In genomic region chr11:119557940-119558869, GRCm38 (mm10) we compare ENCODE assay signal across 11 mouse cellular contexts. TPM values are rescaled to one million over a fixed set of nuclear protein-coding genes. Genes with fewer than 3 reads are reported as not detected.
DNase-seq lines count a peak whose midpoint lies in the region; ATAC-seq lines count a peak whose summit lies in the region.
"Had no signal": no experiment of that assay in that cellular context is flagged by ENCODE, and none has a peak within 500 bp of the region (broad histone marks: within the 10 kb centered on the region; RNA-seq: fewer than 3 reads in every experiment).

No protein-coding gene starts in this region.

- H3K4me3 ChIP-seq in kidney, embryonic 15.5 days (replicated peaks), result no peak overlapping the region
- H3K4me3 ChIP-seq in forebrain, embryonic 11.5 days (ENCODE audit: low read depth, low read length), result peak overlapping the region; percentile 7; the same call in 1 of the 2 replicates
- peak overlapping the region; percentile 32 for H3K4me3 ChIP-seq in limb, embryonic 10.5 days
- H3K4me3 ChIP-seq in neural tube, embryonic 14.5 days (ENCODE audit: low read depth, low read length), result no peak overlapping the region
- H3K4me3 ChIP-seq: myocyte had no signal

- WGBS in kidney, embryonic 15.5 days, result 29% methylated on average over 17 of the region's 17 CpGs
- WGBS in forebrain, embryonic 11.5 days, result 14% methylated on average over 16 of the region's 17 CpGs
- WGBS in limb, embryonic 10.5 days, result 38% methylated on average over 17 of the region's 17 CpGs
- 11% methylated on average over 16 of the region's 17 CpGs for WGBS in neural tube, embryonic 14.5 days

- H3K36me3 ChIP-seq in kidney, embryonic 15.5 days, result no peaks in the 10 kb centered on the region
- H3K36me3 ChIP-seq in forebrain, embryonic 11.5 days (ENCODE audit: control insufficient read depth, insufficient read depth, low read length), result no peaks in the 10 kb centered on the region
- H3K36me3 ChIP-seq in limb, embryonic 10.5 days, result no peaks in the 10 kb centered on the region
- H3K36me3 ChIP-seq in neural tube, embryonic 14.5 days (ENCODE audit: control insufficient read depth, insufficient read depth, low read length), result no peaks in the 10 kb centered on the region

- ATAC-seq in kidney, embryonic 15.5 days (replicated peaks; ENCODE audit: low FRiP score), result no peak
- peak; percentile 55; the same call in 1 of the 2 replicates for ATAC-seq in forebrain, embryonic 11.5 days (replicated peaks; ENCODE audit: low FRiP score)
- peak; percentile 50 for ATAC-seq in neural tube, embryonic 14.5 days (ENCODE audit: low read depth)

- peaks cover 24% of the 10 kb centered on the region for H3K4me1 ChIP-seq in kidney, embryonic 15.5 days
- H3K4me1 ChIP-seq in forebrain, embryonic 11.5 days (replicated peaks; ENCODE audit: control insufficient read depth, insufficient read depth, low read length), result peaks cover 18% of the 10 kb centered on the region
- peaks cover 35% of the 10 kb centered on the region for H3K4me1 ChIP-seq in limb, embryonic 10.5 days
- peaks cover 27% of the 10 kb centered on the region for H3K4me1 ChIP-seq in neural tube, embryonic 14.5 days (ENCODE audit: control insufficient read depth, insufficient read depth, low read length)

- no peak overlapping the region for H3K9ac ChIP-seq in kidney, embryonic 15.5 days
- H3K9ac ChIP-seq in forebrain, embryonic 11.5 days (ENCODE audit: low read length), result peak overlapping the region; percentile 50
- H3K9ac ChIP-seq in neural tube, embryonic 14.5 days (replicated peaks; ENCODE audit: low read depth, low read length), result peak overlapping the region; percentile 34; the same call in 1 of the 2 replicates

- no peaks in the 10 kb centered on the region for H3K9me3 ChIP-seq in kidney, embryonic 15.5 days (replicated peaks)
- no peaks in the 10 kb centered on the region for H3K9me3 ChIP-seq in forebrain, embryonic 11.5 days (ENCODE audit: control insufficient read depth, low read length)
- no peaks in the 10 kb centered on the region for H3K9me3 ChIP-seq in limb, embryonic 10.5 days (replicated peaks)
- no peaks in the 10 kb centered on the region for H3K9me3 ChIP-seq in neural tube, embryonic 14.5 days (ENCODE audit: control insufficient read depth, low read length)

- peaks cover 30% of the 10 kb centered on the region for H3K27me3 ChIP-seq in kidney, embryonic 15.5 days
- H3K27me3 ChIP-seq in forebrain, embryonic 11.5 days (ENCODE audit: control insufficient read depth, insufficient read depth, low read length), result no peaks in the 10 kb centered on the region
- H3K27me3 ChIP-seq in limb, embryonic 10.5 days (ENCODE audit: low read depth, poor library complexity, severe bottlenecking), result peaks cover 72% of the 10 kb centered on the region
- H3K27me3 ChIP-seq in neural tube, embryonic 14.5 days (ENCODE audit: control insufficient read depth, insufficient read depth, low read length), result no peaks in the 10 kb centered on the region; the same call in 1 of the 2 replicates

- no peak for DNase-seq in kidney, postnatal 25 days
- DNase-seq in forebrain, embryonic 11.5 days (ENCODE audit: low spot score), result peak; percentile 71
- peak; percentile 48 for DNase-seq in limb, embryonic 10.5 days (ENCODE audit: low spot score)
- no peak for DNase-seq in spleen, postnatal 14 days (ENCODE audit: low spot score in 2 of 2)
- no peak for DNase-seq in thymus, postnatal 14 days
- no peak for DNase-seq in cerebellum, adult 8-10 months
- DNase-seq: layer of hippocampus, postnatal 36 days; lung, adult 18-20 months had no signal

- no peak overlapping the region for H3K27ac ChIP-seq in kidney, embryonic 15.5 days
- H3K27ac ChIP-seq in forebrain, embryonic 11.5 days (ENCODE audit: low read depth, low read length), result peak overlapping the region; percentile 78
- peak overlapping the region; percentile 86 for H3K27ac ChIP-seq in limb, embryonic 10.5 days
- peak overlapping the region; percentile 89 for H3K27ac ChIP-seq in neural tube, embryonic 14.5 days (ENCODE audit: low read depth, low read length)

- H3K4me2 ChIP-seq in kidney, embryonic 15.5 days, result peak overlapping the region; percentile 21; the same call in 1 of the 2 replicates
- peak overlapping the region; percentile 37 for H3K4me2 ChIP-seq in forebrain, embryonic 11.5 days (ENCODE audit: low read depth, low read length, severe bottlenecking)
- peak overlapping the region; percentile 12; the same call in 1 of the 2 replicates for H3K4me2 ChIP-seq in neural tube, embryonic 14.5 days (ENCODE audit: low read depth, low read length)

RNA-seq across cellular contexts. Expression of gene Nptx1, which starts 10.7 kb away (rescaled TPM):
- 0.63 and 1.1 TPM in 2 replicates for polyA plus RNA-seq in kidney, embryonic 15.5 days (2015; fragmentation: Nextera tagmentation; extraction: Ambion mirVana)
- 3.2 and 3.3 TPM in 2 replicates for polyA plus RNA-seq in forebrain, embryonic 11.5 days (2014; fragmentation: Nextera tagmentation; extraction: Ambion mirVana)
- 0.25 and 0.36 TPM in 2 replicates for polyA plus RNA-seq in limb, embryonic 10.5 days (2016; fragmentation: Nextera tagmentation; extraction: Ambion mirVana)
- polyA plus RNA-seq in neural tube, embryonic 14.5 days (2014; fragmentation: Nextera tagmentation; extraction: Ambion mirVana), result 23.7 and 27.4 TPM in 2 replicates

RNA-seq across cellular contexts. Expression of gene Rptor, which starts 44.5 kb away (rescaled TPM):
- polyA plus RNA-seq in kidney, embryonic 15.5 days (2015; fragmentation: Nextera tagmentation; extraction: Ambion mirVana), result 10.8 and 13.1 TPM in 2 replicates
- 18.6 and 19.2 TPM in 2 replicates for polyA plus RNA-seq in forebrain, embryonic 11.5 days (2014; fragmentation: Nextera tagmentation; extraction: Ambion mirVana)
- 17.4 and 17.9 TPM in 2 replicates for polyA plus RNA-seq in limb, embryonic 10.5 days (2016; fragmentation: Nextera tagmentation; extraction: Ambion mirVana)
- 12.1 and 13.4 TPM in 2 replicates for polyA plus RNA-seq in neural tube, embryonic 14.5 days (2014; fragmentation: Nextera tagmentation; extraction: Ambion mirVana)

Comparison
In these comparisons a context has a peak if more than half of its experiments do, and no peak if none do; other contexts are left out.
1. H3K4me3 ChIP-seq: peak in forebrain, embryonic 11.5 days (single experiment) and limb, embryonic 10.5 days (single experiment); none in kidney, embryonic 15.5 days (single experiment) and neural tube, embryonic 14.5 days (single experiment).
2. DNase-seq: peak in forebrain, embryonic 11.5 days (single experiment) and limb, embryonic 10.5 days (single experiment); none in kidney, postnatal 25 days (0 of 2), spleen, postnatal 14 days (0 of 2), thymus, postnatal 14 days (single experiment) and cerebellum, adult 8-10 months (single experiment).
3. Peak in every context shown above with its lines, with median percentiles within 50 percentile points of each other: H3K4me2 ChIP-seq.